Mouse (Mus musculus) heart, embryonic 14.5 days (tissue): ENCODE data around the gene Larp1. TPM values are rescaled to one million over a fixed set of nuclear protein-coding genes. Genes with fewer than 3 reads are reported as not detected.

Experiments used
- ATAC-seq: fragments of 200-750 bp; cut with Nextera tagmentation; 2 replicates; pipeline ENCODE4 v1.8.0; 2017; ENCODE audit warnings: low read depth, moderate TSS enrichment; ENCODE audit not compliant: insufficient number of reproducible peaks, insufficient read depth, low FRiP score
- H3K27ac ChIP-seq, 2 experiments: fragments of 200-500 bp in 1 of 2; fragments of 300-500 bp in 1 of 2; sonication (generic) in 1 of 2; replicated peaks in 1 of 2; 2 replicates each; pipeline ENCODE4 v1.5.1; 2012 to 2014; ENCODE audit warnings: low read depth in 2 of 2, low read length in 2 of 2, control low read depth in 1 of 2, mild to moderate bottlenecking in 1 of 2, mixed read lengths in 1 of 2; ENCODE audit not compliant: control insufficient read depth in 1 of 2, insufficient read depth in 1 of 2
- H3K27me3 ChIP-seq: fragments of 300-500 bp; sonication (generic); 2 replicates; pipeline ENCODE4 v1.6.1; 2014; ENCODE audit warnings: mild to moderate bottlenecking, low read length, control low read depth; ENCODE audit not compliant: control insufficient read depth, insufficient read depth
- H3K36me3 ChIP-seq: fragments of 300-500 bp; sonication (generic); 2 replicates; pipeline ENCODE4 v1.6.1; 2014; ENCODE audit warnings: mild to moderate bottlenecking, control low read depth, low read length, mixed read lengths; ENCODE audit not compliant: control insufficient read depth, insufficient read depth
- H3K4me1 ChIP-seq, 2 experiments: fragments of 200-500 bp in 1 of 2; fragments of 300-500 bp in 1 of 2; sonication (generic) in 1 of 2; 2 replicates each; pipeline ENCODE4 v1.6.1; 2012 to 2014; ENCODE audit warnings: low read length in 2 of 2, control low read depth in 1 of 2, mixed read lengths in 1 of 2; ENCODE audit not compliant: control insufficient read depth in 2 of 2, insufficient read depth in 2 of 2
- H3K4me2 ChIP-seq: fragments of 300-500 bp; sonication (generic); 2 replicates; pipeline ENCODE4 v1.6.1; 2014; ENCODE audit warnings: mild to moderate bottlenecking, low read length
- H3K4me3 ChIP-seq, 2 experiments: fragments of 200-500 bp in 1 of 2; fragments of 300-500 bp in 1 of 2; sonication (generic) in 1 of 2; 2 replicates each; pipeline ENCODE4 v1.5.1; 2012 to 2014; ENCODE audit warnings: low read length in 2 of 2, mild to moderate bottlenecking in 2 of 2, control low read depth in 1 of 2, low read depth in 1 of 2, moderate library complexity in 1 of 2; ENCODE audit not compliant: control insufficient read depth in 1 of 2, insufficient read depth in 1 of 2
- H3K9ac ChIP-seq: fragments of 300-500 bp; sonication (generic); 2 replicates; pipeline ENCODE4 v1.6.1; 2014; ENCODE audit warnings: mild to moderate bottlenecking, low read length
- H3K9me3 ChIP-seq: fragments of 300-500 bp; sonication (generic); 2 replicates; pipeline ENCODE4 v1.6.1; 2016; ENCODE audit warnings: low read length, control low read depth; ENCODE audit not compliant: control insufficient read depth
- WGBS: fragments of 180-500 bp; shearing (Covaris S2); extraction: QIAGEN DNeasy Blood & Tissue Kit; methylation state at CpG from one replicate; pipeline ENCODE4 v1.1.7; 2014; 5-methylcytosine and 5-hydroxymethylcytosine counted together
- polyA plus RNA-seq: library from polyadenylated mRNA; unstranded; fragments of >200 nt; fragmentation: Nextera tagmentation; extraction: Ambion mirVana; gene quantifications from 2 replicates; pipeline ENCODE4 v1.2.1, GENCODE M21; 2014

Gene Larp1
- 17.8 and 18.4 TPM in 2 replicates for polyA plus RNA-seq

DNA sequence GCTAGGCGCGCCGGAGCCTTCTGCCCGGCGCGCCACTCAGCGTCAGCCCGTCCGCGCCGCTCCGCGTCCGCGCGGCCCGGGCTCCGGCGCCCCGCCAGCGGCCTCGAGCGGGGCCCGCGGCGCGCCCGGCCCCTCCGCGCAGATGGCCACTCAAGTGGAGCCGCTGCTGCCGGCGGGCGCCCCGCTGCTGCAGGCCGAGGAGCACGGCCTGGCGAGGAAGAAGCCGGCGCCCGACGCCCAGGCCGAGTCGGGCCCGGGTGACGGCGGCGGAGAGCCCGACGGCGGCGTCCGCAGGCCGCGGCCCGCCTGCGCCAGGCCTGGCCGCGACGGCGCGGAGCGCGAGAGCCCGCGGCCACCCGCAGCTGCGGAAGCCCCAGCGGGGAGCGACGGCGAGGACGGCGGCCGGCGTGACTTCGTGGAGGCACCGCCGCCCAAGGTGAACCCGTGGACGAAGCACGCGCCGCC, at the start of gene Larp1:
TSS of gene Larp1 (plus strand) at position 14 of the 465 bp plus-strand sequence.
- peak; percentile 65; the same call in 1 of the 2 replicates for ATAC-seq
- Histone ChIP-seq H3K9ac (peak within 1 kb of the TSS; percentile 97), H3K4me2 (peak within 1 kb of the TSS; percentile 94), H3K27me3 (no peaks in the 10 kb centered on the region), H3K27ac (peak within 1 kb of the TSS; percentile 73 to 89), H3K4me3 (peak within 1 kb of the TSS; percentile 76 to 97), H3K4me1 (peaks cover 4 to 24% of the 10 kb centered on the region in 2 experiments; a peak in 3 of 4 replicates), H3K9me3 (no peaks in the 10 kb centered on the region), H3K36me3 (no peaks in the 10 kb centered on the region)
- WGBS, result 0% methylated on average over 57 of the region's 84 CpGs

GRCm38 (mm10) chr11:57959924-57960323, 48.9 kb upstream of the Larp1 start:
- Histone ChIP-seq H3K27ac (no peak overlapping the region), H3K4me2 (no peak overlapping the region), H3K27me3 (no peaks in the 10 kb centered on the region), H3K36me3 (no peaks in the 10 kb centered on the region), H3K4me1 (peaks cover 4% of the 10 kb centered on the region in 2 experiments; a peak in 2 of 4 replicates), H3K9ac (no peak overlapping the region), H3K9me3 (no peaks in the 10 kb centered on the region), H3K4me3 (no peak overlapping the region)
- 76% methylated on average over 2 of the region's 2 CpGs for WGBS
- ATAC-seq, result no peak

DNA sequence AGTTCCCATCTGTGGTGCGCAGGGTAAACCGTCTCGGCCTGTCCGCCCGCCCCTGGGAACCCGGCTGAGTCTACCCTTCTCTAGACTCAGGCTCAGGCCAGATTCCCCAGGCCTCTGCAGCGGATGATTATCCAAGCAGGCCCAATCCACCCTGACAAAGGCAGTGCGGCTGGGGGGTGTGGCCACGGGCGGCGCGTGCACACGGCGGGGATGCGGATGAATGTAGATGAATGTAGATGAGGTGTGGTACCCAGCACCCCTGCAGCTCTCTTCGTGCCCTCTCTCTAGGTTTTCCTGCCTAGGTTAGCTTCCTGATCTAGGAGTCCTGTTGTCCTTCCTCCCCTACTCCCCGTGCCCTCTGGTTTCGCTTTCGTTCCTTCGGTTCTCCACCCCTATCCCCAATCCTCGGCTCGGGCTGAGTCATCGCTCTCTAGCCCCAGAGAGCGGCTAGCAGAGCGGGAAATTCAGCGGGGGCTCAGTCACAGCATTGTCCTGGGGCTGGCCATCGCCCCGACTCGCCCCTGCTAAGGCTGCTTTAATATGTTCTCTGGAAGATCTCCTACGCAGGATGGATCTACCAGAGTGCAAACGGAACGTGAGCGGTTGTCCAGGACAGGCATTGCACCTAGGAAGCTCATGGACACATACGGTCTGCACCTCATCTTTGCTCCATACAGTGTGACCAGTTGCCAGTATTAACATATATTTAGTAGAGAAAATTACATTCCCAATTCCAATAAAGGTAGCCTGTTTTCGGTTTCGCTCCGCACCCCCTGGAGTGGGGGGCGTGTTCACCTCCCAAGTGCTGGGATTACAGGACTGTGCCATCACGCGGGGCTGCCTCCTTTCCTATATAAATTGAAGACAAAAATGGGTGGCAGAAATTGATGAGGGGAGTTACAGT, 46.2 kb upstream of the Larp1 start:
- WGBS, result under 1% methylated on average over 40 of the region's 40 CpGs
- Histone ChIP-seq H3K27me3 (no peaks in the 10 kb centered on the region), H3K9me3 (no peaks in the 10 kb centered on the region), H3K4me3 (peak overlapping the region; percentile 79 to 81), H3K4me1 (peaks cover 0 to 3% of the 10 kb centered on the region in 2 experiments; a peak in 1 of 4 replicates), H3K9ac (peak overlapping the region; percentile 72), H3K36me3 (no peaks in the 10 kb centered on the region), H3K4me2 (peak overlapping the region; percentile 70), H3K27ac (peak overlapping the region; percentile 76 to 80)
- peak; percentile 94 for ATAC-seq

DNA sequence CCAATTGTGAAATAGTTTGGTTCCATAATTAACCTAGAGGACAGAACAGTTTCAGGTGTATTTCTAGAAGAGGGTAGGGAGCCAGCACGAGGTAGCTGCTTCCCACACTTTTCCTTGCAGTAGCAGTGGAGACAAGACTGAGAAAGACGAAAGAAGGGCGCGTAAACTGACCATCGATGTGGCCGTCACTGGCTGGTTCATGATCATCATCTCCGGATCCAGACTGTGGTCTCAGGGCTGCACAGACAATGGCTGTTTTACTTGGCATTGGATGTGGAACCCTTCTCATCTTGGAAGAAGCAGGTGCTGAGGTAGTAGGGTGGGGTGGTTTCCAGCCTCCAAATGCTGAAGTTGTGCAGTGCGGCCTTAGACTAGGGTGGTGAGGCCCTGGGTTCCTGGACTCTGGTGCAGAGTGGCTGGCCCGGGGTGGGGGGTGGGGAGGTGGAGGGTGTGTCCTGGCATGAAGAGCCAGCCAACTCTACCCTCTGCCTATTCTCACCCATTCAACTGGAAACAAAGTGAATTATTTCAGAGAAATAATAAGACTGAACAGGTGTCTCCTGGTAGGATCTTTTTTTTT, 45.5 kb upstream of the Larp1 start:
- 21% methylated on average over 9 of the region's 9 CpGs for WGBS
- Histone ChIP-seq H3K4me2 (peak overlapping the region; percentile 70), H3K27ac (no peak overlapping the region), H3K9me3 (no peaks in the 10 kb centered on the region), H3K27me3 (no peaks in the 10 kb centered on the region), H3K4me3 (peak overlapping the region; percentile 79 to 81), H3K9ac (peak overlapping the region; percentile 72), H3K4me1 (peaks cover 0 to 3% of the 10 kb centered on the region in 2 experiments; a peak in 1 of 4 replicates), H3K36me3 (no peaks in the 10 kb centered on the region)
- no peak for ATAC-seq

DNA sequence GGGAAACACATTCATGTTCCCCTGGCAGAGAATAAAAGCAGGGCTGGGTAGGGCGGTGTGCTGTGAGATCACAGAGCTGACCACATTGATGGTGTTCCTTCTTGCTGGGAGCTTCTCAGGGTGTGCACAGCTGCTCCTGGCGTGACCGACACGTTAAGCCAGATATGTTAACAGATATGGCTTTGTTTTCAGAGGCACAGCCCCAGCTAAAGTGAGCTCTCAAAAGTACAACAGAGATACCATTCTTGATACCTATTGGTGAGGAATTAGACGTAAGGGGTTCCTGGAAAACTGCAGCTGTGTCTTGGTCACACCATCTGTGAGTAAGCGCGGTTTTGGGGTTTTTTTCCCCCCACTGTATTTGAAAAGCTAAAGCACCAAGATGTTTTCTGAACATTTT, 42.2 kb upstream of the Larp1 start:
- no peak overlapping the region for H3K9ac ChIP-seq
- H3K4me2 ChIP-seq, result no peak overlapping the region
- no peaks in the 10 kb centered on the region for H3K9me3 ChIP-seq
- no peak overlapping the region for H3K27ac ChIP-seq
- 67% methylated on average over 7 of the region's 7 CpGs for WGBS
- H3K27me3 ChIP-seq, result no peaks in the 10 kb centered on the region
- no peak overlapping the region for H3K4me3 ChIP-seq
- ATAC-seq, result no peak
- no peaks in the 10 kb centered on the region for H3K36me3 ChIP-seq
- H3K4me1 ChIP-seq, result peaks cover 0 to 3% of the 10 kb centered on the region in 2 experiments; a peak in 1 of 4 replicates

- no peak overlapping the region for H3K9ac ChIP-seq
- peaks cover 0 to 2% of the 10 kb centered on the region in 2 experiments; a peak in 1 of 4 replicates for H3K4me1 ChIP-seq
- ATAC-seq, result no peak
- H3K4me2 ChIP-seq, result no peak overlapping the region
- 64% methylated on average over 5 of the region's 5 CpGs for WGBS
- H3K27ac ChIP-seq, result no peak overlapping the region
- no peak overlapping the region for H3K4me3 ChIP-seq
- H3K27me3 ChIP-seq, result no peaks in the 10 kb centered on the region
- no peaks in the 10 kb centered on the region for H3K36me3 ChIP-seq
- H3K9me3 ChIP-seq, result no peaks in the 10 kb centered on the region
These were observed 40.6 kb upstream of the Larp1 start for GRCm38 (mm10) chr11:57968301-57968700.

DNA sequence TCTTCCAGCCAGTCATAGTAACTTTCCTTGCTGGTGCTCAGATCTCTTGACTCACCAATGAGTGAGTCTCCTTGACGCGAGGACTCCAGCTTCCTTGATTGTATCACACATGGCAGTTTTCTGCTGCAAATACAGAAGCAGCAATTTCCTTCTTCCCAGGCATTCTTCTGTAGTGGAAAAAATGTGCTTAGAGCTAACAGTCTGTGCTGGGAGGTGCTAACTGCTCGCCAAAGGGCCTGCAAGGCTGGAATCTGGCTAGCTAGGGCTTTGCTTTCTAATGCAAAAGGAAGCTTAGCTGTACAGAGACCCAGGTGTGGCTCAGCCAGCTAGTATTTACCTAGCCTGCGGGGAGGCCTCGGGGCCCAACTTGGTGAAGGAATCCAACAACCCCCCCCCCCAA, 38.3 kb upstream of the Larp1 start:
- H3K27me3 ChIP-seq, result no peaks in the 10 kb centered on the region
- H3K4me2 ChIP-seq, result no peak overlapping the region
- H3K36me3 ChIP-seq, result no peaks in the 10 kb centered on the region
- H3K4me3 ChIP-seq, result no peak overlapping the region
- WGBS, result 34% methylated on average over 5 of the region's 5 CpGs
- no peak for ATAC-seq
- H3K9me3 ChIP-seq, result no peaks in the 10 kb centered on the region
- no peaks in the 10 kb centered on the region for H3K4me1 ChIP-seq
- no peak overlapping the region for H3K9ac ChIP-seq
- no peak overlapping the region for H3K27ac ChIP-seq
